In genomic region chr16:10664921-10665894, GRCm38 (mm10) we compare ENCODE assay signal across 8 mouse cellular contexts.
DNase-seq lines count a peak whose midpoint lies in the region; ATAC-seq and TF ChIP-seq lines count a peak whose summit lies in the region.

No protein-coding gene starts in this region.

- no peaks in the 10 kb centered on the region for H3K27me3 ChIP-seq in heart, postnatal 0 days (ENCODE audit: control insufficient read depth, insufficient read depth, low read length)
- no peaks in the 10 kb centered on the region for H3K27me3 ChIP-seq in limb, embryonic 11.5 days (ENCODE audit: control insufficient read depth, insufficient read depth, low read length)
- no peaks in the 10 kb centered on the region for H3K27me3 ChIP-seq in midbrain, embryonic 14.5 days (ENCODE audit: control insufficient read depth, insufficient read depth, low read length)

- H3K9ac ChIP-seq in heart, postnatal 0 days (replicated peaks; ENCODE audit: low read depth, low read length) = no peak overlapping the region
- no peak overlapping the region for H3K9ac ChIP-seq in limb, embryonic 11.5 days (ENCODE audit: low read length)
- H3K9ac ChIP-seq in midbrain, embryonic 14.5 days (replicated peaks; ENCODE audit: low read length) = no peak overlapping the region

- DNase-seq in adrenal gland, adult (ENCODE audit: inconsistent age in 2 of 2, low spot score in 1 of 2) = peak; percentile 59 to 85
- no peak for DNase-seq in adrenal gland, adult 18-20 months (ENCODE audit: low spot score in 2 of 2)
- peak; percentile 31 for DNase-seq in urinary bladder, postnatal 14 days (ENCODE audit: low spot score)
- no peak for DNase-seq in urinary bladder, postnatal 36 days (ENCODE audit: low spot score in 2 of 2)
- DNase-seq in heart, postnatal 0 days (ENCODE audit: low spot score) = peak; percentile 77
- peak; percentile 50 for DNase-seq in limb, embryonic 11.5 days (ENCODE audit: low spot score)
- peak; percentile 42 for DNase-seq in midbrain, embryonic 14.5 days
- DNase-seq in thymus, adult 18-20 months = peak; percentile 79 to 85

- H3K4me2 ChIP-seq in heart, postnatal 0 days (ENCODE audit: low read depth, low read length) = no peak overlapping the region
- H3K4me2 ChIP-seq in limb, embryonic 11.5 days (ENCODE audit: low read depth, severe bottlenecking) = no peak overlapping the region
- H3K4me2 ChIP-seq in midbrain, embryonic 14.5 days (ENCODE audit: low read length) = no peak overlapping the region

- no peaks in the 10 kb centered on the region for H3K9me3 ChIP-seq in heart, postnatal 0 days (replicated peaks; ENCODE audit: control insufficient read depth, low read length)
- no peaks in the 10 kb centered on the region for H3K9me3 ChIP-seq in limb, embryonic 11.5 days (ENCODE audit: control insufficient read depth, low read length)
- H3K9me3 ChIP-seq in midbrain, embryonic 14.5 days (ENCODE audit: control insufficient read depth, low read length) = no peaks in the 10 kb centered on the region

- H3K4me1 ChIP-seq in heart, postnatal 0 days (ENCODE audit: control insufficient read depth, insufficient read depth) = peaks cover 40% of the 10 kb centered on the region
- H3K4me1 ChIP-seq in limb, embryonic 11.5 days (ENCODE audit: control insufficient read depth, insufficient read depth, low read length) = peaks cover 16% of the 10 kb centered on the region
- peaks cover 12% of the 10 kb centered on the region; the same call in 1 of the 2 replicates for H3K4me1 ChIP-seq in midbrain, embryonic 14.5 days (ENCODE audit: control insufficient read depth, insufficient read depth, low read length)

- TF ChIP-seq CTCF in heart, postnatal 0 days (IDR thresholded peaks at IDR 0.05; ENCODE audit: low read depth) = peak; percentile 86

- H3K4me3 ChIP-seq in heart, postnatal 0 days (ENCODE audit: low read depth, low read length) = no peak overlapping the region
- no peak overlapping the region for H3K4me3 ChIP-seq in limb, embryonic 11.5 days (ENCODE audit: low read depth, low read length)
- no peak overlapping the region for H3K4me3 ChIP-seq in midbrain, embryonic 14.5 days (replicated peaks; ENCODE audit: low read depth, low read length)

- 31% methylated on average over 12 of the region's 12 CpGs for WGBS in heart, postnatal 0 days
- 34% methylated on average over 12 of the region's 12 CpGs for WGBS in limb, embryonic 11.5 days
- WGBS in midbrain, embryonic 14.5 days = 59% methylated on average over 12 of the region's 12 CpGs

- peak overlapping the region; percentile 43 for H3K27ac ChIP-seq in heart, postnatal 0 days (ENCODE audit: low read depth)
- no peak overlapping the region for H3K27ac ChIP-seq in limb, embryonic 11.5 days (replicated peaks; ENCODE audit: low read depth, low read length)
- H3K27ac ChIP-seq in midbrain, embryonic 14.5 days (replicated peaks; ENCODE audit: low read depth, low read length) = peak overlapping the region; percentile 64

- TF ChIP-seq EP300 in heart, postnatal 0 days (IDR thresholded peaks at IDR 0.05; ENCODE audit: low read depth) = no peak

- ATAC-seq in heart, postnatal 0 days (ENCODE audit: insufficient read depth, low read depth) = peak; percentile 69
- ATAC-seq in limb, embryonic 11.5 days (ENCODE audit: insufficient number of reproducible peaks, low FRiP score, low TSS enrichment, low read depth) = 0 out of 2 replicates have a peak, but pooled peaks have one; percentile 3
- ATAC-seq in midbrain, embryonic 14.5 days (ENCODE audit: low FRiP score, low TSS enrichment) = peak; percentile 46; the same call in 1 of the 2 replicates

- H3K36me3 ChIP-seq in heart, postnatal 0 days (replicated peaks; ENCODE audit: control insufficient read depth, insufficient read depth, low read length) = no peaks in the 10 kb centered on the region
- H3K36me3 ChIP-seq in limb, embryonic 11.5 days (ENCODE audit: control insufficient read depth, insufficient read depth, low read length) = no peaks in the 10 kb centered on the region; the same call in 1 of the 2 replicates
- H3K36me3 ChIP-seq in midbrain, embryonic 14.5 days (ENCODE audit: control insufficient read depth, insufficient read depth, low read length) = no peaks in the 10 kb centered on the region

Comparison
In these comparisons a context has a peak if more than half of its experiments do, and no peak if none do; other contexts are left out.
1. DNase-seq: peak in adrenal gland, adult (2 of 2), urinary bladder, postnatal 14 days (single experiment), heart, postnatal 0 days (single experiment), limb, embryonic 11.5 days (single experiment), midbrain, embryonic 14.5 days (single experiment) and thymus, adult 18-20 months (2 of 2); none in adrenal gland, adult 18-20 months (0 of 2) and urinary bladder, postnatal 36 days (0 of 2).
2. ATAC-seq: peak in every context shown above with its lines; median percentile 69 in heart, postnatal 0 days; 46 in midbrain, embryonic 14.5 days; 3 in limb, embryonic 11.5 days.